17 mouse cellular contexts compared by ENCODE assay signal in the genomic region with DNA sequence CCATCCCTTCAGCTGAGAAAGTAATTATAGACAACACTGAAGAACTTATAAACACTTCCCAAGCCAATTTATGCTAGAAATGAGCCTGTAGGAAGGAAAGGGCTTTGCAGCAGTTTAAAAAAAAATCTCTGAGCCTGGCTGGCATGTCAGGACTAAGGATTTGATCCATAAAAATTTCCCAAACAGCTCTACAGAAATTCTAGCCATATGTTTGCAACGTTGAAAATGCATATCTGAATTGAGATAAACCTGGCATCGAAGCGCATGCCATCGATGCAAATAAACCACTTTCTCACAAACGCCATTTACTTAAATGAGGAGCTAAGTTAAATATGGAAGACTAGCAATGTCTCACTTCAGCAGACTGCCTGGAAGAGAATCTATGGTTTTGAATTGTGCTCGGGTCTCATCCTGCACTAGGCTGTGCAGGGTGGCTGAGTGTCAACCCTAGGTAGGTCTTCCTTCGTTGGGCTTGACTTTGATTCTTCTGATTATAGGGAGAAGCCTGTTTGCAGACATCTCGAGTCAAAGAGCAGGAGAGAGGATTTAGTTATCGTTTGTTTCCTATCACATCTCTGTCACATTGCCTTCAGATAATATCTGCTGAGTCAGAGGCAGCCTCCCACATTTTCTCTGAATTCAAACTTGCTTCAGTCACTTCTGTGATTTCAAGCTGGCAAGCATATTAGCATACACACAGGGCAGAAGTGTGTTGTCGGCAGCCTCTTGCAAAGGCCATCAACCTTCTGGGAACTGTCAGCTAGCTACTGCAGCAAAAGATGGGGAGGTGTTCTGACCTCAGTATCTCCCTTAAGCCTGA.
DNase-seq lines count a peak whose midpoint lies in the region; ATAC-seq lines count a peak whose summit lies in the region.
"Had no signal": no experiment of that assay in that cellular context is flagged by ENCODE, and none has a peak within 500 bp of the region (broad histone marks: within the 10 kb centered on the region; RNA-seq: fewer than 3 reads in every experiment).

No protein-coding gene starts in this region.

- H3K27ac ChIP-seq in embryonic facial prominence, embryonic 14.5 days (replicated peaks; ENCODE audit: low read depth, low read length) = no peak overlapping the region
- H3K27ac ChIP-seq in embryonic facial prominence, embryonic 10.5 days (replicated peaks) = no peak overlapping the region
- H3K27ac ChIP-seq: limb, embryonic 13.5 days had no signal

- no peaks in the 10 kb centered on the region for H3K9me3 ChIP-seq in embryonic facial prominence, embryonic 14.5 days (ENCODE audit: control insufficient read depth, low read length)
- no peaks in the 10 kb centered on the region for H3K9me3 ChIP-seq in embryonic facial prominence, embryonic 10.5 days
- H3K9me3 ChIP-seq: hindbrain, embryonic 13.5 days; limb, embryonic 13.5 days; midbrain, embryonic 13.5 days had no signal

- no peak overlapping the region for H3K9ac ChIP-seq in embryonic facial prominence, embryonic 14.5 days (ENCODE audit: low read depth, low read length)
- H3K9ac ChIP-seq: hindbrain, embryonic 13.5 days; limb, embryonic 13.5 days; midbrain, embryonic 13.5 days had no signal

- peak; percentile 2 for DNase-seq in embryonic facial prominence, embryonic 14.5 days (ENCODE audit: low spot score)
- DNase-seq in embryonic facial prominence, embryonic 10.5 days (ENCODE audit: low spot score) = no peak
- DNase-seq in brain, embryonic 18.5 days (ENCODE audit: low read depth, low spot score) = peak; percentile 68
- DNase-seq in layer of hippocampus, postnatal 14 days (ENCODE audit: low spot score in 2 of 2) = peak; percentile 17 to 20
- peak; percentile 53 to 77 for DNase-seq in right cerebral cortex, postnatal 10 days (ENCODE audit: low spot score in 2 of 2)
- DNase-seq in adrenal gland, postnatal 36 days = no peak
- no peak for DNase-seq in kidney, postnatal 25 days
- no peak for DNase-seq in adrenal gland, adult 8-10 months
- DNase-seq: cerebellum, adult 9-10 months; kidney, postnatal 14 days; lung, adult 18-20 months; lung, postnatal 4 days had no signal

- no peaks in the 10 kb centered on the region for H3K36me3 ChIP-seq in embryonic facial prominence, embryonic 14.5 days (ENCODE audit: control insufficient read depth, insufficient read depth, low read length)
- no peaks in the 10 kb centered on the region for H3K36me3 ChIP-seq in embryonic facial prominence, embryonic 10.5 days (replicated peaks)
- H3K36me3 ChIP-seq: hindbrain, embryonic 13.5 days; limb, embryonic 13.5 days; midbrain, embryonic 13.5 days had no signal

- H3K4me3 ChIP-seq in embryonic facial prominence, embryonic 14.5 days (ENCODE audit: low read depth, low read length) = no peak overlapping the region
- H3K4me3 ChIP-seq in embryonic facial prominence, embryonic 10.5 days = no peak overlapping the region
- H3K4me3 ChIP-seq: hindbrain, embryonic 13.5 days; limb, embryonic 13.5 days; midbrain, embryonic 13.5 days had no signal

- no peaks in the 10 kb centered on the region for H3K4me1 ChIP-seq in embryonic facial prominence, embryonic 14.5 days (ENCODE audit: control insufficient read depth, insufficient read depth, low read length)
- 0 out of 2 replicates have a peak, but pooled peaks cover 3% of the 10 kb centered on the region for H3K4me1 ChIP-seq in embryonic facial prominence, embryonic 10.5 days
- H3K4me1 ChIP-seq: limb, embryonic 13.5 days had no signal

- no peaks in the 10 kb centered on the region for H3K27me3 ChIP-seq in embryonic facial prominence, embryonic 14.5 days (replicated peaks; ENCODE audit: control insufficient read depth, insufficient read depth, low read length)
- H3K27me3 ChIP-seq in embryonic facial prominence, embryonic 10.5 days (replicated peaks; ENCODE audit: low read depth, poor library complexity, severe bottlenecking) = no peaks in the 10 kb centered on the region
- H3K27me3 ChIP-seq: CH12.LX; hindbrain, embryonic 13.5 days; limb, embryonic 13.5 days; midbrain, embryonic 13.5 days had no signal

- no peak overlapping the region for H3K4me2 ChIP-seq in embryonic facial prominence, embryonic 14.5 days (ENCODE audit: low read depth, low read length)
- H3K4me2 ChIP-seq: hindbrain, embryonic 13.5 days; limb, embryonic 13.5 days; midbrain, embryonic 13.5 days had no signal

- no peak for ATAC-seq in embryonic facial prominence, embryonic 14.5 days (ENCODE audit: low read depth)
- ATAC-seq: intestine, embryonic 16.5 days; midbrain, embryonic 13.5 days had no signal

- 78% methylated on average over 10 of the region's 10 CpGs for WGBS in embryonic facial prominence, embryonic 14.5 days
- WGBS in embryonic facial prominence, embryonic 10.5 days = 86% methylated on average over 10 of the region's 10 CpGs

Comparison
In these comparisons a context has a peak if more than half of its experiments do, and no peak if none do; other contexts are left out.
1. DNase-seq: peak in embryonic facial prominence, embryonic 14.5 days (single experiment), brain, embryonic 18.5 days (single experiment), layer of hippocampus, postnatal 14 days (2 of 2) and right cerebral cortex, postnatal 10 days (2 of 2); none in embryonic facial prominence, embryonic 10.5 days (single experiment), adrenal gland, postnatal 36 days (0 of 2), kidney, postnatal 25 days (0 of 2) and adrenal gland, adult 8-10 months (single experiment).